Mouse (Mus musculus) olfactory bulb, adult 2 months (tissue): ENCODE measurements around the gene Ptgir. TPM values are rescaled to one million over a fixed set of nuclear protein-coding genes. Genes with fewer than 3 reads are reported as not detected.

Experiments
- H3K27ac ChIP-seq: fragments of 200-500 bp; 2 replicates; pipeline ENCODE4 v1.5.1; 2012; ENCODE audit warnings: low read depth, low read length; ENCODE audit not compliant: insufficient read depth
- H3K4me1 ChIP-seq: fragments of 200-500 bp; 2 replicates; pipeline ENCODE4 v1.6.1; 2012; ENCODE audit warnings: low read length; ENCODE audit not compliant: control insufficient read depth, insufficient read depth
- H3K4me3 ChIP-seq: fragments of 200-500 bp; 2 replicates; pipeline ENCODE4 v1.5.1; 2012; ENCODE audit warnings: mild to moderate bottlenecking, low read depth, low read length, moderate library complexity; ENCODE audit not compliant: insufficient read depth
- CTCF ChIP-seq: fragments of 200-500 bp; IDR thresholded peaks from 2 replicates; pipeline ENCODE4 v1.5.1; 2012; ENCODE audit warnings: low read depth, mild to moderate bottlenecking, low read length, moderate library complexity; ENCODE audit not compliant: insufficient read depth
- POLR2A ChIP-seq: fragments of 200-500 bp; IDR thresholded peaks from 2 replicates; pipeline ENCODE4 v1.6.1; 2012; ENCODE audit warnings: mild to moderate bottlenecking, low read depth, low read length, moderate library complexity; ENCODE audit not compliant: insufficient read depth
- WGBS: fragments of 180-500 bp; shearing (Covaris S2); methylation state at CpG from one replicate; pipeline ENCODE4 v1.1.7; 2018; 5-methylcytosine and 5-hydroxymethylcytosine counted together
- polyA plus RNA-seq: library from polyadenylated mRNA; stranded (reverse); fragments of >200 nt; gene quantifications from 2 replicates; pipeline ENCODE4 v1.2.4, GENCODE M21; 2012; ENCODE audit warnings: low replicate concordance; ENCODE audit not compliant: missing spikeins, insufficient read depth, insufficient read length

The Ptgir gene
- polyA plus RNA-seq, 1 experiment, result not detected

DNA sequence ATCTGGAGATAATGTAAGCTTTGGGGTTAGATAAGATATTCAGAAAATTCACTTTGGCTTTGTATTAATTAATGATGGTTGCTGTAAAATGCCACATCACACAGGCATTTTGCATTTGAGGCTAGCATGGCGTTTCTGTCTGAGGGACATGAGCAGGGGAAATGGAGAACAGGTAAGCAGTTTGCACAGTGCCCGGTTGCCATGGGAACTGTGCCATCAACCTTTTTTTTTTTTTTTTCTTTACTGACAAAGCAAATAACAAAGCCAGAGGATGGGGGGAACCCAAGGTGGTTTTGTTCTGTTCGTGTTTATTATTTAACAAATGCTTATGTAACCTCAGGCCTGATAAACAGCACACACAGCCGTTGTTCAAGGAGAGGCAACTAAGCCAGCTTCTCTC, 36.6 kb downstream of the Ptgir start:
- Histone ChIP-seq H3K4me1 (peaks cover 47% of the 10 kb centered on the region), H3K4me3 (no peak overlapping the region), H3K27ac (peak overlapping the region; percentile 95)
- no peak for TF ChIP-seq CTCF
- no peak for TF ChIP-seq POLR2A
- 33% methylated on average over 4 of the region's 4 CpGs for WGBS

DNA sequence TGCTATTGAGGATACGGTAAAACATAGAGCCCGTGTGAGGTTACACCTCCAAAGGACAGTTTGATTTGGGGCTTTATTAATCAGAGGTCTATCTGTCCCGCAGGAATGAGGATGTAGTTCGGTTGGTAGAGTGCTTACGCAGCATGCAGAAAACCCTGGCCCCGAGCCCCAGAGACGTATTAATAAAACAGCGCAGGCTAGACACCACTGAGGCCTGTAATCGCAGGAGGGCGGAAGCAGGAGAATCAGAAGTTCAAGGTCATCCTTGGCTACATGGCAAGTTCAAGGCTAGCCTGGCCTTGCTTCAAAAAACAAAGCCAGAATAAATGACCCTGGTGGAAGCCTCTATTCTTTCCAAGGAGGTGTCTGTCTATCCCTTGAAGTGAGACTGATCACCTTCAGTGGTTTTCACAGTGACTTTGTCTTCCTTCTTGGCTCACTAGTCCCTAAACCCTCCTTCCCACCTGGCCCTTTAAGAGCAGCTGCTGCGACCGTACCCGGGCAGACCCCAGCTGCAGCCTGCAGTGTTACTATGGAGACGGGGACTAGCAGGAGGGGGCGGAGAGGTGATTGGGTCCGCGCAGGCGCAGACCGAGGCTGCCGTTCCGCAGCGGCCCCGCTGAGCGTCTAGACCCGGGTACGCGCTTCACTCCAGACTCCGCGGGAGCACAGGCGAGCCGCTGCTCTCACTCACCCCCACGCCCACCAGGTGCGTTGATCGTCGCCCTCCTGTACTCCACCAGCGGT, 37.9 kb downstream of the Ptgir start, which contains the start of gene Pnmal2:
Gene Pnmal2 (plus strand): TSS at position 622 of the 747 bp plus-strand sequence.
- TF ChIP-seq CTCF (no peak), POLR2A (peak; percentile 98)
- Histone ChIP-seq H3K4me1 (peaks cover 53% of the 10 kb centered on the region), H3K27ac (peak within 1 kb of the TSS; percentile 99), H3K4me3 (peak within 1 kb of the TSS; percentile 97)
- 8% methylated on average over 36 of the region's 36 CpGs for WGBS

GRCm38 (mm10) chr7:16944808-16945315, 38.6 kb downstream of the Ptgir start:
- 3% methylated on average over 22 of the region's 22 CpGs for WGBS
- Histone ChIP-seq H3K27ac (peak overlapping the region; percentile 99), H3K4me3 (peak overlapping the region; percentile 97), H3K4me1 (peaks cover 54% of the 10 kb centered on the region)
- no peak for TF ChIP-seq CTCF
- no peak for TF ChIP-seq POLR2A

DNA sequence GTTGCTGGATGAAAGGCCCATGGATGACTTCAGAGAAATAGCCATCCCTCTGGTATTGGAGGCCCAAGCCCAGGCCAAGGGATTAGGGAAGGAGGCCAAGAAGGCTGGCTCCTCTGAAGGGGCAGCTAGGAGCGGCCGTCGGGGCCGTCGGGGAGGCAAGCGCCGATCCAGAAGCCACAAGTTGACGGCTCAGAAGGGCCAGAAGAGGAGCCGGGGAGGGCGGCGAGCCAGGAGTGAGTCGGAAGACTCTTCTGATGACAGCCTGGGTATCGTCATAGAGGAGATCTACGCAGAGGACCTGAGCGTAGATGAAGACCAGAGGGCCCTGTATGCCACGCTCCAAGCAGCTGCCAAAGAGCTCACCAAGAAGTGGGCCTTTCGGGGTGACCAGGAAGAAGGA, 39.1 kb downstream of the Ptgir start:
- peaks cover 53% of the 10 kb centered on the region for H3K4me1 ChIP-seq
- TF ChIP-seq POLR2A, result no peak
- no peak for TF ChIP-seq CTCF
- H3K27ac ChIP-seq, result peak overlapping the region; percentile 99
- peak overlapping the region; percentile 97 for H3K4me3 ChIP-seq
- 15% methylated on average over 17 of the region's 17 CpGs for WGBS

GRCm38 (mm10) chr7:16946441-16947348, 40.4 kb downstream of the Ptgir start:
- WGBS, result 3% methylated on average over 53 of the region's 53 CpGs
- H3K4me3 ChIP-seq, result peak overlapping the region; percentile 97
- no peak for TF ChIP-seq POLR2A
- peaks cover 48% of the 10 kb centered on the region for H3K4me1 ChIP-seq
- H3K27ac ChIP-seq, result peak overlapping the region; percentile 99

GRCm38 (mm10) chr7:16947349-16947895, 41.1 kb downstream of the Ptgir start:
- WGBS, result 7% methylated on average over 21 of the region's 22 CpGs
- Histone ChIP-seq H3K4me3 (peak overlapping the region; percentile 97), H3K27ac (peak overlapping the region; percentile 99), H3K4me1 (peaks cover 48% of the 10 kb centered on the region)
- no peak for TF ChIP-seq POLR2A
- 0 out of 2 replicates have a peak, but pooled peaks have one; percentile 6 for TF ChIP-seq CTCF

- Histone ChIP-seq H3K4me1 (peaks cover 48% of the 10 kb centered on the region), H3K27ac (0 out of 2 replicates have a peak overlapping the region, but pooled peaks have one; percentile 14), H3K4me3 (peak overlapping the region; percentile 97)
- TF ChIP-seq POLR2A (no peak), CTCF (no peak)
- WGBS, result 2% methylated on average over 4 of the region's 4 CpGs
Observed at GRCm38 (mm10) chr7:16947959-16948361, 41.7 kb downstream of the Ptgir start.

DNA sequence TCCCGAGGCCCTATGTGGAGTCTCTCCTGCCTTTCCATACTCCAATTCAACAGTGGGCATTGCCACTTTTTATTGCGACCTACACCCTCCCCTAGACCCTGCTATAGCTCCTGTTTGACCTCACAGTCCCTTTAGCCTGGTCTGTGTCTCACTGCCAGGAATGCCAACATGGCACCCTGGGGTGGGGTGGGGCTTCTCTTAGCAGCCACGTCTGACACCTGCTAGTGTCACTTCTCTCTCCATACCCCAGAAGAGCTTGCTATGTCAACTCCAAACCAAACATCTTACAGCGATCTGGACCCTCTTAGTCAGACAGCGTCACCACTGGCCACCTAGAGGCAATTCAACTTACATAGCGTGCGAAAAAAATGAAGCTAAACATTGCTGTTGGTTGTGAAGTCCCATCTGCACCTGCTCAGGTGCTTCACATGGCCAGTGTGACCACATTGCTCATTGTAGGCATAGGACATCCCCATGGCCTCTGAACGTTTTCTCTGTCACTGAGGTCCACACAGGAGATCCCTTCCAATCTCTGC, 42.7 kb downstream of the Ptgir start:
- Histone ChIP-seq H3K4me3 (peak overlapping the region; percentile 97), H3K4me1 (peaks cover 42% of the 10 kb centered on the region), H3K27ac (0 out of 2 replicates have a peak overlapping the region, but pooled peaks have one; percentile 73)
- WGBS, result 47% methylated on average over 8 of the region's 8 CpGs
- TF ChIP-seq CTCF (no peak), POLR2A (no peak)
